Mouse (Mus musculus): ENCODE measurements at regions not wholly inside any gene's neighbourhood (a gene's known extent, or its start where the extent isn't known, plus 50 kb on each side); places are given as distances from the start of the nearest gene placed in this dataset.

DNA sequence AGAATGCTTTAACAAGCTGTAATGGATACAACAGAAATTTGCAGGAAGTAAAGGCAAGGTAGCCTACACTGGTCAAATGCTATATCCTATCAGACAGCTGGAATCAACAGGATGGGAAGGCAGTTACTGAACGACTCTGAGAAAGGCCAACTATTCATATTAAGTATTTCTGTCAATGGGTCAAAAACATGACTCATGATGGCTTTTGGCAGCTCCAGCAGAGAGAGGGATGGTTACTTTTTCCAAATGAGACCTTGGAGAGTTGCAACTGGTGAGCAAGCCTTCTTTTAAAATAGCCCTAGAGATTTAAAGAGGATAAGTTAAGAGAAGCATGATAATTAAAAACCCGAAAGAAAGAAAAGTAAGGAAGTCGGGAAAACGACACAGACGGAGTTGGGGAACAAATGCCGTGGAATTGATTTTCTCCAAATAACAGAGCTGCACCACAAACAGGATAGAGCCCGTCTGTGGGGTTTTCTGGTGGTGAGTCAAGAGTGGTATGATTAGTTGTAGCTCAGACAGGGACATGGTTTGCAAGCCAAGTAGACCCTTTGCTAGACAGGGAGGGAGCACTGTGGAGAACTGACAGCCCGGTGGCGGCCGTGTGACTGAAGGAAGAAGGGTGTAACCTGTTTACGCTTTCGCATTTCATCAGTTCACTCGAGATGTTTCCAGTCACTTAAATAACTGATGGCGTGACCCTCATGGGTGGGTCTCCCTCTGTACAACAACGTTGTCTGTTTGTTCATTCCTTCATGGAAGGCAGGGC, 3638.1 kb upstream of the Gm7489 start:
- H3K27me3 ChIP-seq (ENCODE audit: control insufficient read depth, insufficient read depth, low read length): no peaks in the 10 kb centered on the region
- H3K9ac ChIP-seq (replicated peaks; ENCODE audit: low read depth, low read length): no peak overlapping the region
- H3K27ac ChIP-seq (ENCODE audit: low read length): no peak overlapping the region
- H3K4me2 ChIP-seq (replicated peaks; ENCODE audit: low read depth, low read length): no peak overlapping the region
- no peaks in the 10 kb centered on the region for H3K4me1 ChIP-seq (ENCODE audit: control insufficient read depth, insufficient read depth, low read length)
- ATAC-seq (ENCODE audit: insufficient number of reproducible peaks, insufficient read depth, low FRiP score, low read depth): no peak
- 73% methylated on average over 15 of the region's 15 CpGs for WGBS
- no peaks in the 10 kb centered on the region for H3K9me3 ChIP-seq (ENCODE audit: control insufficient read depth, low read depth, low read length)
- H3K36me3 ChIP-seq (ENCODE audit: control insufficient read depth, insufficient read depth, low read length): no peaks in the 10 kb centered on the region
- no peak overlapping the region for H3K4me3 ChIP-seq (ENCODE audit: low read depth, low read length)

DNA sequence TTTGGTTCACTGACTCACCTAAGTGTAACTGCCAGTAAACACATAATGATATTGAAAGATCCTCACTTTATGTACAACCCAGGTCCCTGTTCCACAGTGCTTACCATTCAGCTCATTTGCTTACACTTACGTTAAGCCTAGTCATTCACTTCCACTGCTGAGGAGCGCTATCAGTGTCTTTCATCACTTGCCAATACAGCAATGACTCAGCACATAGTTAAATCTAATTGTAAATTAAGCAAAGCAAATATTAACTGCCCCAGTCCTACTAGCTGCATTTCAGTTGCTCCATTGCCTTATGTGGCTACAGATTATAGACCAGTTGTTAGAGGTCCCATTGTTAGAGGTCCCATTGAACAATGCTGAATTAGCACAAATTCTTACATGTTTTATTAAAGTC, 3624.6 kb upstream of the Gm7489 start:
- ATAC-seq (ENCODE audit: insufficient number of reproducible peaks, insufficient read depth, low FRiP score, low read depth): no peak

DNA sequence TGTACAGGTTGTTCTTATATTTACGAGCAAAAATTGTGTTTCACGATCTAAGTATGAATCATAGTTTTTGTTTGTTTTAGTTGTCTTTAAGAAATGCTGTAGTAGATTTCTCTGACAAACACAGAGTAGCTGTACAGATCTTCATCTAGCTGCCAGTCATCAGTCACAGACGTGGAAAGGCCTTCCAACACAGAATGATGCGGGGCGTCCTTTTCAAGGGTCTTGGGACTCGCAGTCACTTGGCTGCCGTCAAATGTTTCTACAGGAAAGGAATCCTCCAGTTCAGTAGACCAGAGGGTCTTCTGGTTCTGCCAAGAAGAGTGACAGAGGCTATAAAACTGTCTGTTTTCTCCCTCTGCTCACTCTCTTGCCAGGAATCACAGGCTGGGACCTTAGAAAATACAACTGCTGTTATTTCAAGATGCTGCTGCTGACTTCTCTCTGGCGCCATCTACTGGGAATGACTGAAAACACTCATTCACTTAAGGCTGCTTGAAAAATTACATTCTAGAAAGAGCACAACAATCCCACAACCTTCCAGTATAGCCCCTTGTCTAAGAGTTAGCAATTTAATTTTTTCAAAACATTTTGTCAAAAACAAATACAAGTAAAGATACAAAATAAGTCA, 3623.3 kb upstream of the Gm7489 start:
- no peaks in the 10 kb centered on the region for H3K9me3 ChIP-seq (ENCODE audit: control insufficient read depth, low read depth, low read length)
- no peak overlapping the region for H3K4me3 ChIP-seq (ENCODE audit: low read depth, low read length)
- no peak overlapping the region for H3K27ac ChIP-seq (ENCODE audit: low read length)
- H3K27me3 ChIP-seq (ENCODE audit: control insufficient read depth, insufficient read depth, low read length): no peaks in the 10 kb centered on the region
- H3K4me2 ChIP-seq (replicated peaks; ENCODE audit: low read depth, low read length): no peak overlapping the region
- no peaks in the 10 kb centered on the region for H3K36me3 ChIP-seq (ENCODE audit: control insufficient read depth, insufficient read depth, low read length)
- H3K9ac ChIP-seq (replicated peaks; ENCODE audit: low read depth, low read length): no peak overlapping the region
- ATAC-seq (ENCODE audit: insufficient number of reproducible peaks, insufficient read depth, low FRiP score, low read depth): no peak
- 74% methylated on average over 8 of the region's 8 CpGs for WGBS
- no peaks in the 10 kb centered on the region for H3K4me1 ChIP-seq (ENCODE audit: control insufficient read depth, insufficient read depth, low read length)

More for the DNA sequence above, 3624.6 kb upstream of the Gm7489 start:
- no peaks in the 10 kb centered on the region for H3K4me1 ChIP-seq (ENCODE audit: control insufficient read depth, insufficient read depth, low read length)
- no peaks in the 10 kb centered on the region for H3K36me3 ChIP-seq (ENCODE audit: control insufficient read depth, insufficient read depth, low read length)
- no peak overlapping the region for H3K4me3 ChIP-seq (ENCODE audit: low read depth, low read length)
- H3K27me3 ChIP-seq (ENCODE audit: control insufficient read depth, insufficient read depth, low read length): no peaks in the 10 kb centered on the region
- WGBS: 65% methylated on average over 2 of the region's 2 CpGs
- H3K9ac ChIP-seq (replicated peaks; ENCODE audit: low read depth, low read length): no peak overlapping the region
- no peak overlapping the region for H3K4me2 ChIP-seq (replicated peaks; ENCODE audit: low read depth, low read length)
- no peak overlapping the region for H3K27ac ChIP-seq (ENCODE audit: low read length)
- no peaks in the 10 kb centered on the region for H3K9me3 ChIP-seq (ENCODE audit: control insufficient read depth, low read depth, low read length)

DNA sequence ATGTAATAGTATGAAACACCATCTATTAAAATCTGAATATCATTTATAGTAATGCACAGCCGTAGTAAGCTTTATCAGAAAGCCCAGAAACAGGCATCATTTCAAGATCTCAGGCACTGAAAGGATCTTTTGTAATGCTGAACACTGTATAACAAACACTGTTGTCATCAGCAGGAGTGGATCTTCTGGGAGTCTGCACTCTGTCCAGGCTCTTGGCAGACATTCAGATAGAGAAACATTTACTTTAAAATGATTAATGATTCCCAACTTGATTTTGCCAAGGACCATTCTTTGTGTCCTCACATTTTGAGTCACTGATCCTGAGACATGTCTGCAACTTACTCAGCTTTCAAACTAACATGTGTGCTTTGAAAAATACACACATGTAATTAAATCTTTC, 3617.2 kb upstream of the Gm7489 start:
- Histone ChIP-seq H3K9ac (replicated peaks; ENCODE audit: low read depth, low read length) (no peak overlapping the region), H3K9me3 (ENCODE audit: control insufficient read depth, low read depth, low read length) (no peaks in the 10 kb centered on the region), H3K4me1 (ENCODE audit: control insufficient read depth, insufficient read depth, low read length) (0 out of 2 replicates have a peak, but pooled peaks cover 3% of the 10 kb centered on the region), H3K36me3 (ENCODE audit: control insufficient read depth, insufficient read depth, low read length) (no peaks in the 10 kb centered on the region), H3K4me2 (replicated peaks; ENCODE audit: low read depth, low read length) (no peak overlapping the region), H3K27me3 (ENCODE audit: control insufficient read depth, insufficient read depth, low read length) (no peaks in the 10 kb centered on the region), H3K27ac (ENCODE audit: low read length) (peak overlapping the region; percentile 23; the same call in 1 of the 2 replicates), H3K4me3 (ENCODE audit: low read depth, low read length) (no peak overlapping the region)
- peak; percentile 74; the same call in 1 of the 2 replicates for ATAC-seq (ENCODE audit: insufficient number of reproducible peaks, insufficient read depth, low FRiP score, low read depth)
- 29% methylated on average over 1 of the region's 1 CpGs for WGBS

DNA sequence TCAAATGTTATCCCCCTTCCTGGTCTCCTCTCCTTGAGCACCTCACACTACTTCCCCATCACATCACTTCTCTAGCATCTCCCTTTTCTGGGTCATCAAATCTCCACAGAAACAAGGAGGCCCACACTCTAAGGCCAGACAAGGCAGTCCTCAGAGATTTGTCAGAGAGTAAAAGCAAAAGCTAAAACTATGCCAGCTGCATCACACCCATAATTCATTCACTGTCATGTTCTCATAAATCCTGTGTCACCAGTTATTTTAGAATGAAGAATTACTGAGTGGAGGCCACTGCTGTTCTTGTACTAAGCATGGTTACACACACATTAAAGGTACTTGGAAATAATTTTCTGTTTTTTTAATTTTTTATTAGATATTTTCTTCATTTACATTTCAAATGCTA, 3613.1 kb upstream of the Gm7489 start:
- Histone ChIP-seq H3K27ac (ENCODE audit: low read length) (no peak overlapping the region), H3K9ac (replicated peaks; ENCODE audit: low read depth, low read length) (no peak overlapping the region), H3K4me2 (replicated peaks; ENCODE audit: low read depth, low read length) (no peak overlapping the region), H3K4me3 (ENCODE audit: low read depth, low read length) (no peak overlapping the region), H3K36me3 (ENCODE audit: control insufficient read depth, insufficient read depth, low read length) (no peaks in the 10 kb centered on the region), H3K4me1 (ENCODE audit: control insufficient read depth, insufficient read depth, low read length) (0 out of 2 replicates have a peak, but pooled peaks cover 3% of the 10 kb centered on the region), H3K9me3 (ENCODE audit: control insufficient read depth, low read depth, low read length) (no peaks in the 10 kb centered on the region), H3K27me3 (ENCODE audit: control insufficient read depth, insufficient read depth, low read length) (no peaks in the 10 kb centered on the region)
- ATAC-seq (ENCODE audit: insufficient number of reproducible peaks, insufficient read depth, low FRiP score, low read depth): no peak

DNA sequence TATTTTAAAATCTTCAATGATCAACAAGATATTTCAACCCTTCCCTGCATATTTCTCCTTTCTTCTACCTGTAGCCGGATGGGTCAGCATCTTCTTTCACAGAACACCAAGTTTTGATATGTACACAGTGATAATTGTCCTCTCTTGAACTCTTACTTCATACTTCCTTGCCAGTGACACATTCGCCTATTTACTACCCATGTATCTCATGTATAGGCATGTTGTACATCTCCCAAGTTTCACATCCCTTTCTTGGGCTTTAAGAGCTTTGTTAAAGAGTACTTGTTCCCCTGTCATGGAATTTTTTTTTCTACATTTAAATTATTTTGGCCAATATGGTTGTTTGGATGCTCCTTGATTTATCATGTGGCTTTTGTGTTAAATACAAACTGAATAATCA, 3602.1 kb upstream of the Gm7489 start:
- no peaks in the 10 kb centered on the region for H3K36me3 ChIP-seq (ENCODE audit: control insufficient read depth, insufficient read depth, low read length)
- H3K4me2 ChIP-seq (replicated peaks; ENCODE audit: low read depth, low read length): no peak overlapping the region
- WGBS: 92% methylated on average over 2 of the region's 2 CpGs
- H3K9me3 ChIP-seq (ENCODE audit: control insufficient read depth, low read depth, low read length): no peaks in the 10 kb centered on the region
- ATAC-seq (ENCODE audit: insufficient number of reproducible peaks, insufficient read depth, low FRiP score, low read depth): no peak
- H3K27ac ChIP-seq (ENCODE audit: low read length): no peak overlapping the region
- H3K4me3 ChIP-seq (ENCODE audit: low read depth, low read length): no peak overlapping the region
- no peaks in the 10 kb centered on the region for H3K4me1 ChIP-seq (ENCODE audit: control insufficient read depth, insufficient read depth, low read length)
- no peaks in the 10 kb centered on the region for H3K27me3 ChIP-seq (ENCODE audit: control insufficient read depth, insufficient read depth, low read length)
- H3K9ac ChIP-seq (replicated peaks; ENCODE audit: low read depth, low read length): no peak overlapping the region

DNA sequence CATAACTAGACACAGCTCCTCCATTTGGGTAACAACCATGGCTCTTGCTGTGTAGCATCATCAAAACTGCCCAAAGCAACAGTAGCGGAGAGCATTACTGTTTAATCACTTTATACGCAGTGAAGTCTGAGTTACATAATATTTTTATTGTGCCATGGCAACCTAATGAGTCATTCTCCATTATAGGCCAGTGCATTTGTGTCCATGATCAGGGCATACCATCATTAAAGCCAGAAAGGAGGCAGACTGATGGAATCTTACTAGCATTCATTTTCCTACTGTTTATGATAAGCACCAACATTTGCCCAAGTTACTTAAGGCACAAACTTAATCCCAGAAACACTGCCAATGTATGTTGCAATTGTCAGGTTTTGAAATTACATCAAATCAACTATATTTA, 3601.2 kb upstream of the Gm7489 start:
- H3K4me2 ChIP-seq (replicated peaks; ENCODE audit: low read depth, low read length): no peak overlapping the region
- WGBS: 81% methylated on average over 2 of the region's 2 CpGs
- ATAC-seq (ENCODE audit: insufficient number of reproducible peaks, insufficient read depth, low FRiP score, low read depth): no peak
- H3K27ac ChIP-seq (ENCODE audit: low read length): no peak overlapping the region
- H3K9ac ChIP-seq (replicated peaks; ENCODE audit: low read depth, low read length): no peak overlapping the region
- H3K36me3 ChIP-seq (ENCODE audit: control insufficient read depth, insufficient read depth, low read length): no peaks in the 10 kb centered on the region
- no peak overlapping the region for H3K4me3 ChIP-seq (ENCODE audit: low read depth, low read length)
- no peaks in the 10 kb centered on the region for H3K27me3 ChIP-seq (ENCODE audit: control insufficient read depth, insufficient read depth, low read length)
- H3K4me1 ChIP-seq (ENCODE audit: control insufficient read depth, insufficient read depth, low read length): no peaks in the 10 kb centered on the region
- H3K9me3 ChIP-seq (ENCODE audit: control insufficient read depth, low read depth, low read length): no peaks in the 10 kb centered on the region

DNA sequence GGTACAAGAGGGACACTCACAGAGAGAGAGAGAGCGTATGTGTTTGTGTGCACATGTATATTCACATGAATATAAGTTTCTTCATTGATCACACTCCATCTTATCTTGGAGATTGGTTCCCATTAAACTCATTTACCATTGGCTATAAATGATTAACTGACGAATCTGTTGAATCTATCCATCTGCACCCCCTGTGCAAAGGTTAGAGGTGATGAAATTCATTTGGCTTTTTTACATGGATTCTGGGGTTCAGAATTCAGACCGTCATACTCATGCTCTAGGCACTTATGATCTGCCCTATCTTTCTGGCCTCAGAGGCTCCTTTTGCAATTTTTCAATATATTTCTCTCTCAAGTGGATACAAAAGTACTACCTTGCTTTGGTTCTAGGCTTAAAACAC, 3582.9 kb upstream of the Gm7489 start:
- no peak overlapping the region for H3K4me2 ChIP-seq (replicated peaks; ENCODE audit: low read depth, low read length)
- H3K4me3 ChIP-seq (ENCODE audit: low read depth, low read length): no peak overlapping the region
- no peaks in the 10 kb centered on the region for H3K9me3 ChIP-seq (ENCODE audit: control insufficient read depth, low read depth, low read length)
- H3K27me3 ChIP-seq (ENCODE audit: control insufficient read depth, insufficient read depth, low read length): no peaks in the 10 kb centered on the region
- no peaks in the 10 kb centered on the region for H3K4me1 ChIP-seq (ENCODE audit: control insufficient read depth, insufficient read depth, low read length)
- H3K36me3 ChIP-seq (ENCODE audit: control insufficient read depth, insufficient read depth, low read length): no peaks in the 10 kb centered on the region
- WGBS: 87% methylated on average over 3 of the region's 3 CpGs
- no peak overlapping the region for H3K27ac ChIP-seq (ENCODE audit: low read length)
- H3K9ac ChIP-seq (replicated peaks; ENCODE audit: low read depth, low read length): no peak overlapping the region
- no peak for ATAC-seq (ENCODE audit: insufficient number of reproducible peaks, insufficient read depth, low FRiP score, low read depth)

Data from stomach, embryonic 14.5 days (tissue).